Mouse (Mus musculus): ENCODE data around the gene Smarca2. TPM values are rescaled to one million over a fixed set of nuclear protein-coding genes. Genes with fewer than 3 reads are reported as not detected.

The Smarca2 gene
- 24.0 and 35.2 TPM in 2 replicates for polyA plus RNA-seq (2012; ENCODE audit: low replicate concordance)

GRCm38 (mm10) chr19:26604755-26605300 lies at the start of gene Smarca2:
Gene Smarca2, plus strand, starts transcription at chr19:26605050.

Measured in leukemia stem cell, adult 10-12 weeks (primary cell).